Mouse (Mus musculus) lung, adult 2 months (tissue): Measurements from ENCODE around the gene Ankrd27.

ENCODE experiments used
- CTCF ChIP-seq: fragments of 200-500 bp; IDR thresholded peaks from 2 replicates; pipeline ENCODE4 v1.5.1; 2011; ENCODE audit warnings: mild to moderate bottlenecking, low read length, control low read depth; ENCODE audit not compliant: insufficient read depth
- POLR2A ChIP-seq: fragments of 200-500 bp; IDR thresholded peaks from 2 replicates; pipeline ENCODE4 v1.6.1; 2011; ENCODE audit warnings: low read depth, mild to moderate bottlenecking, control low read depth, low read length, borderline replicate concordance; ENCODE audit errors: extremely low read depth

GRCm38 (mm10) chr7:35582719-35583118 lies 3.3 kb upstream of the Ankrd27 start:
- no peak for TF ChIP-seq CTCF
- TF ChIP-seq POLR2A: no peak
